Mouse (Mus musculus) embryo, embryonic 10 days (tissue): ENCODE results near the gene Degs1.
A peak's percentile ranks its signal among the peaks of the same experiment; 100 is the strongest.
"Not testable (repeated sequence)": the region's sequence is repeated elsewhere in the genome, so short reads cannot be mapped to it uniquely, and the experiment has no call there.

Source experiments
- DNase-seq: peaks from one replicate; pipeline ENCODE4 v3.0.0-alpha.2; 2015; ENCODE audit warnings: low spot score

Degs1 gene

DNA sequence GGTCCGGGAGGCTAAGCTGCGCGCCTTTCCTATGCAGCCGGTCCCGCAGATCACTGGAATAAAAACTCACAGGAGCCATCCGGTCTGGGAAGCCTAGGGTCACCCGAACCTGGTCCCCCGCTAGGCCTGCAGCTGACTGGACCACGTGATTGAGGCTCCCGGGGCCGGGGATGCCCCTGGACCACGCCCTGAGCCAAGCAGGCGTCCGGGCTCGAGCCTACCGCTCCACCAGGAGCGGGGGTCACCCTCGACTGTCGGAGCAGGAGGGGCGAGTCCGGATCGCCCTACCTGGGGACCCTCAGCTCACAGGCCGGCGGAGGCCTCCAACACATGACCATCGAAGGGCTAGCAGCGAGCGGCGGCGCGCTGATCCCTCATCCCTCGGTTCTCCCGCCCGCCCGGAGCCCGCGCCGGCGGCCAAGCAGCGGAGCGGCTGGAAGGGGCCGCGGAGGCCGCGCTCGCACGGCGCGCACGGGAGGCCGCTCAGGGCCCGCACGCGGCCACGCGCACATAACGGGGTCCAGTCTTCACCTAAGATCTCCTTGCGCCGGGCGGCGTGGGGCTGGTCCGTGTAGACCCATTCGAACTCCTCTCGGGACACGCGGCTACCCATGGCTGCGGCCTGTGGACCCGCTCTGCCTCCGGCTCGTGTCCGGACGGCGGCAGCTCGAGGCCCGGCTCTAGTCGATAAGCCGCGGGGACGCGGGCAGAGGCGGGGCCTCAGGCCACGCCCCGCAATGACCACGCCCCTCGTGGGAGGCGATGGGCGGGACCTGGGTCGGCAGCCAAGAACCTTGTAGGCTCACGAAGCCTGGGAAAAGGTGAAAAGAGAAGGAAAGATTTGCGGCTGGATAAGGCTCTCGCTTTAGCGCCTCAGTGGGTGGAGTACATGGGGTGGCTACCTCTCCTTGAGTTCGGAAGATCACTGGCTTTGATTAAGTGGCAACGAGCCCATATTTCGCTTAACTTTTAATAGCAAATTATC lies at the start of gene Degs1:
Gene Degs1 (minus strand): TSS at position 714 of the 985 bp plus-strand sequence.
- peak; percentile 91 for DNase-seq

DNA sequence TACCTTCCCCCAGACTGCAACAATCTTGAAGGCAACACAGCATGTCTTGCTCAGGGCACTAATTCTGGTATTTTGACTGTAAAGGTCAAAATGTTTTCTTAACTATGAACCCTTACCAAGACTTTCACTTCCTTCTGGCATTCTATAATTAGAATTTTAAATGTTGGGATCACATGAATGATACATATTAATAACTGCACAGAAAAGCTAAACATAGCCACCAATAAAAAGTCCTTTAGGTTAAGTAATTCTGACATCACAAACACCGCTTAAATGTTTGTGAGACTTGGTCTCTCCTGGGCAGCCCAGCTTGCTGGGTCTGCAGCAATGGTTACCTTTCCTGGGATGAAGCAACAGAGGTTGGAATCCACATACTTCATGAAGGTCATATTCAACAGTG lies 43.3 kb upstream of the Degs1 start:
- DNase-seq, result no peak

DNA sequence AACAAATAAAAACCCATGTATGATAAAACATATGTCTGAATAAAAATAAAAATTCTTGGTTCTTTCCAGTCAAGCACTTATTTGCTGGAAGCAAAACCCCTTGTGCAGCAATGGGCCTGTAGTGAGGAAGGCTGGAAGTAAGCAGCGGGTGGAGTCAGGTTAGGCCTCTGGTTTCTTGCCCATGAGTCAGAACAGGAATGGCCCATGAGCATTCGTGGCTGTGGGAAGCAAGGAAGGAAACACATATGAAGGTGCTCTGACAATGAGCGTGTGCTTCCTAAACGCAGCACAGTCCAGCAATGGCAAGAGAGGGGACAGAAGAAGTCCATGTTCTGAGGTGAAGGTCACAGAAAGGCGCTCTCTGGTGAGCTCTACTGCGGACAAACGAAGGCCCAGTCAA lies 41.9 kb upstream of the Degs1 start:
- no peak for DNase-seq

DNA sequence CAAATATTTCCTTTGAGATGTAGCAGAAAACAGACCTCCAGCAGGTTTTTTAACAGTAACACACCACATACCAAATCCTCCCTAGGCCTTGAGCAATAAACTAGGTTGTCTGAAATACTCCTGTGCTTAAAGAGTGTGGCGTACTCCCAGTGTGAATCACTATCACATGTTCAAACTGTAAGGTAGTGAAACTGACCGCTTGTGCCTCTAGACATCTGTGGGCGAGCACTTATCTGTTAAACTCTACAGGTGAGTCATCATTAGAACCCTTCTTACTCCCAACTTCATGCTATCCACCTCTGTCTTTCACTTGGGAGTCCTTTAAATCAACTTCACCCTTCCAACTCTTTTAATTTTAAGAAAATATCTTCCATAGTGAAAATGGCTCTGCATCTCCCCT lies 40.5 kb upstream of the Degs1 start:
- DNase-seq, result no peak

DNA sequence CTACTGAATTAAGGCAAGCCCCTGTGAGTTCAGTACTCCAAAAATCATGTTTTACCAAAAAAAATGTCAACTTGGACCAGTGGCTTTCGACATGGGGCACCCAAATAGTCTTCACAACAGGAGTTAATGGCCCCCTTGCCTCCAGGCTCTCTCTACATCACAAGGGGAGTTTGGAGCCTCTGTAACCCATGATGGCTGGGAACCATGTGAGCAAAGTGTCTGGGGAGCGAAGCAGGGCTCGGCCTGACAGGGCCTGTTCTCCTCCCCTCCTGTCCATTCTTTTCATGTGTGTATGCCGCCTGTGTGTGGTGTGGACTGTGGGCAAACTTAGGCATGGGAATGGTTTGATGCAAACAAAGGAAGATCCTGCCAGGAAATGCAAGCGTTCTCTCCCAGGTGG lies 31.6 kb upstream of the Degs1 start:
- DNase-seq, result no peak

DNA sequence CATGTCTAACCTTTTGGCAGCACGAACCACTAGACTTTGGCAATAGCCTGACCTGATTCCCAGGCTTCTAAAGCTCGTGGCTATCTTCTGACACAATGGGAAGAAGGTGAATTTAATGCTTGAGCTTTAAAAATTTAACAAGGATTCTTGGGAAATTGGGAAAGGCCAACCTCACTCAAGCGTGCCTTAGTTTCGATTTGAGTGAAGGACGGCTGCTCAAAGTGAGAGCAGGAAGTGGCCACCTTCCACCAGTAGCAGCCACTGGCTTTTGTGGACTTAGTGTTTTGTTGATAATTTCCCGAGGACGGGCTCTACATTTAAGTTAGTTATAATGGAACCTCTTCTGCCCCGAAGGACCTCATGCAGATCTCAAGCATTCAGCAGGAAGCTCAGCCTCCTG lies 30.6 kb upstream of the Degs1 start:
- no peak for DNase-seq

DNA sequence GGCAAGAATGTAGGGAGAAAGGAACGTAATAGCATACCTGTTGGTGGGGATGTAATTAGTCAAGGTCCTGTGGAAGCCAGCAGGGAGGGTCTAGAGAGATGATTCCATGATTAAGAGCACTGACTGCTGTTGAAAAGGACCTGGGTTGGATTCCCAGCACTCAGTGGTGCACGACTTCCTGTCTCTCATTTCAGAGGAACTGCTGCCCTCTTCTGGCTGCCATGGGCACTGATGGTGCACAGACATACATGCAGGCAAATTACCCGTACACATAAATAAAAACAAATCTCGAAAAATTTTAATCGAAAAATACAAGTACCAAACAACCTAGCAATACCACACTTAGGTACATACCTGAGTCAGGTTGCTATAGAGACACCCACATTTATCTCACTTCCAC lies 28.8 kb upstream of the Degs1 start:
- DNase-seq, result no peak

DNA sequence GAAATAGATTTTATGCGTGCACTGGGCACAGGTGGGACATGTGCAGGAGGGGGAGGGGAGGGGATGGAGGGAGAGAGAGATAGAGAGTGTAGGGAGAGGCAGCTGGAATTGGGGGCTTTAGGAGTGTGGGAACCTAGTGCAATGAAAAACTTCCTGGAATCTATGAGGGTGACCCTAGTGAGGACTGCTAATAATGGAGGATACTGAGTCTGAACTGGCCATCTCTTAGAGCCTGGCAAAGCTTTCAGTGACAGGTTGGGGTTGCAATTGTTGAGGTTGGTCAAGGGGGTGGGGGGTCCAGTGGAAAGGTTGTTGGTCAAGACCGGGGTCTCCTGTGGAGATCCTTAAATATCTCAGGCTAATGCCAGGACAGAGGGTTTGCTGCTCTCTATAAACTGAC lies 27.7 kb upstream of the Degs1 start:
- no peak for DNase-seq

DNA sequence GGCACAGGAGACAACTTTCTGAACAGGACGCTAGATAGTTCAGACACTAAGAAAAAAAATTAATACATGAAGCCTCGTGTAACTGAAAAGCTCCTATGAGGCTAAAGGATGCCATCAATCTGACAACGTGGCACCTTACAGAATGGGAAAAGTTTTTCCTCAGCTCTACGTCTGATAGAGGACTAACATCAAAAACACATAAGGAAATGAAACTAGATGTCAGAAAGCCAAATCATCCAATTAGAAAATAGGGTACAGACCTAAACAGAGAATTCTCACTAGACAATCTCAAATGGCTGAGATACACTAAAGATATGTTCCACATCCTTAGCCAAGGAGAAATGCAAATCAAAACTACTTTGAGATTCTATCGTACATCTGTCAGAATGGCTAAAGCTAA lies 26.8 kb upstream of the Degs1 start:
- DNase-seq, result no peak

DNA sequence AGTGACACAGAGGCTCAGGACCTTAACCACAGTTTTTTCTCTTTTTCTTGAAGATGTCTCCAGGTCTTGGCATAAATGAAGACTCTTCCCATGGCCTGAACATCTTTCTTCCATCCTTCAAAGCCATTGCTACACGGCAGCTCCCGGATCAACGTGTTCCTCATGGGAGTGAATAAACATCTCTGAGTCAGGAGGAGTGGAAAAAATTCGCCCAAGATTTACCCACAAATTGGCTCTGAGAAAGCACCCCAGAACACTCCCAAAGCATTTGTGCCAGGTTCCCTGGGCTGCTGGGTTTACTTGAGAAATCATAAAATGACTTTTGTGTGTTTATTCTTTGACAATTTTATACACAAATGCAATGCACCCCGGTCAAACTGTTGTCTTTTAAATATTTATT lies 20.3 kb upstream of the Degs1 start:
- DNase-seq, result no peak

DNA sequence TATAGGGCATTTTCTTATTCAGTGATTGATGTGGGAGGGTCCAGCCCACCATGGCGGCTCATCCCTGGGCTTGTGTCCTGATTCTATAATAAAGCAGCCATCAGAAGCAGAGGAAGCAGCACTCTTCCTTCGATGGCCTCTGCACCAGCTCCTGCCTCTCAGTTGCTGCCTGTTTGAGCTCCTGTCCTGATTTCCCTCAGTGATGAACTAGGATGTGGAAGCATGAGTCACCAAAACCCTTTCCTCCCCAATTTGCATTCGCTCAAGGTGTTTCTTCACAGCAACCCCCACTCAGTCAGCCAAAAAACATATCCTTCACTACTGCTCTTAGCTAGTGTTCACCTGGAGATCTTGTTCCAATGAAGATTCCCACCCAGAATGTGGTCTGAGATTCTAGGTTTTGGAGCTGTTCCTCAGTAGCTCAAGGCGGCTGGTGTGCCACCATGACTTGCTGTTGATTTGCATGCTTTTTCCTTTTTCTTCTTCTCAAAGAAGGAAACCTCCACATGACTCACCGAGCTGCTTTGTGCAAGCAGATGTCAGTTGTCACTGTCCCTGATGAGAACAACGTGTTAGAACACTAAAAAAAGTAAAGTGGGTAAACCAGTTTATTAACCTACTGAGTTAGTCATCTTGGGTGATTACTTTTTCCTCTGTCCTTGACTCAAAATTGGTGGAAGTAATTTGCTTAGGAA lies 19.7 kb upstream of the Degs1 start:
- no peak for DNase-seq

DNA sequence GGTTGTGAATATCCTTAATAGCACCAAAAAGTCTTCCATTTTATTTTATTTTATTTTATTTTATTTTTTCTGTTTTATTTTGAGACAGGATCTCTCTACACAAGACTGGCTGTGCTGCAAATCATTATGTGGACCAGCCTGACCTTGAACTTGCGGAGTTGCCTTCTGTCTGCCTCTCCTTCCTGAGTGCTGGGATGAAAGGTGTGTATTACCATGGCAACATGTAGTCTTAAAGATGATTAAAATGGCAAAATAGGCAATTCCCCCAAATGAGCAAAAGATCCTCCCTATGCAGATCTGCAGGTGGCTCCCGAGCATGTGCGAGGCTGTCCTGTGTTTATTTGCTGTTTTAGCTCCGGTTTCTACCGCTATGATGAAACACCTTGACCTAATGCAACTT lies 15.2 kb upstream of the Degs1 start:
- no peak for DNase-seq

DNA sequence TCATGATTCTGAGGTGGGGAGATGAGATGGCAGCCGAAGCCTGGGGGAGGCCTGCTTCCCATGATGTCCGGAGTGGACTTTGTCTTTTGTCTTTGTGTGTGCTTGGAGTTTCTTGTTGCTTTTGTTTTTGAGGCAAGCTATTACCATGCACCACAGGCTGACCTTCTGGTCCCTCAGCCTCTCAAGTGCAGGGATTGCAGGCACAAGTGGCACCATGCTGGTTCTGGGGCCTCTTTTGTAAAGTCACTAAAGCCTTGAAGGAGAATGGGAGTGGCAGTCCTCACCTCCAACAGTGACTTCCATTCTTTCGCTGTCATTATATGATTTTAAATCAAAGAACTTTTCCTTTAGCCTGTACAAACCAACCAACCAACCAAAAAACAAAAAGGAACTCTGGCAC lies 14.6 kb upstream of the Degs1 start:
- no peak for DNase-seq

DNA sequence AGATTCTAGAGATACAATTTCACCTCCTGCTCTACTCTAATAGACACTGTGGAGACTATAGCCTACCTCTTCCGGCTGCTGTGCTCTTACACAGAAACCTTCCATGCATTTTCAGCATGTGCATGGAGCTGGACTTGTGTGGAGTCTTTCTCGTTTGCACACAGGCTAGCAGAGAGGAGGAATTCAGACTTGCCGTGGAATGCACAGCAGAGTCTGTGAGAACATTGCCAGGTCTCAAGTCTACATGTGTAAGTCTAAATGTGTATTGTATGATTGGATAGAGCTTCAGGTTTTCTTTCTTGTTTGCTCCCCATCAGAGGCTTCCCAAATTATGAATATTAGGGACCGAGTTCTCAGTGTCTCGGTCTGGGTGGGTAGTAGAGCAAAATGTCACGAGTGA lies 14.2 kb upstream of the Degs1 start:
- DNase-seq, result no peak

DNA sequence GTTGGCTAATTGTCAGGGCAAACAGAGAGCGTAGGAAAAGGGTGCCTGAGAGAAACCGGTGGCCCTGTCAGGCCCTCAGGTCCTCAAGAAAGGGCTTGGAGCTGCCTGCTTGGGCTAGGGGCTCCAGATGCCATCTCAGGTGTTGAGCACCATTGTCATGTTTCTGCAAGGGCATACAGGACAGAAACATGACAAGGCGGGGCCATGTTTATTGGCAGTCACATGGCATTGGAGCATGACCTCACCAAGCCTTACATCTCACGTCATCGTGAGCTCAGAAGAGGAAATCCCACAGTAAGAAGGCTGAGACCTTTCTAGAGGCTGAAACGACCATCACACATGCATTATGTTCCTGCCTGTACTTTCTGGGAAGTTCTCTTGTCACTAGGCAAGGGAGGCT lies 13.5 kb upstream of the Degs1 start:
- DNase-seq, result no peak

DNA sequence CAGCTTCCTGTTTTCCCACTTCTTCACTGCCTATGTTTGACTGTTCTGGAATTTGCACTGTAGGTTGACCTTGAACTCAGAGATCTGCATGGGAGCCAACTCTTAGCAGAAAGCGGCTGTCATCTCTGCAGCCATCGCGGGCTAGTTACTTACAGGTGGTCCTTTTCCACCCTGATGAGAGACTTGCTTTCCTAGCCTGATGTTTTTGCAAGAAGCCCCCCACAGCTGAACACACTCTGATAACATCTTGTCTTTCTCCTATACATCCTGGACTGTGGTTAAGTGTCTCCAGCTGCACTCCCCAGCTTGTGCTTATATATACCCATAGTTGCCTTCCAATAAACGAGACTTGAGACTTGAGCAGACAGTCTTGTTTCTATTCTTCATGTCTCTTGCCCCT lies 9.7 kb upstream of the Degs1 start:
- no peak for DNase-seq

DNA sequence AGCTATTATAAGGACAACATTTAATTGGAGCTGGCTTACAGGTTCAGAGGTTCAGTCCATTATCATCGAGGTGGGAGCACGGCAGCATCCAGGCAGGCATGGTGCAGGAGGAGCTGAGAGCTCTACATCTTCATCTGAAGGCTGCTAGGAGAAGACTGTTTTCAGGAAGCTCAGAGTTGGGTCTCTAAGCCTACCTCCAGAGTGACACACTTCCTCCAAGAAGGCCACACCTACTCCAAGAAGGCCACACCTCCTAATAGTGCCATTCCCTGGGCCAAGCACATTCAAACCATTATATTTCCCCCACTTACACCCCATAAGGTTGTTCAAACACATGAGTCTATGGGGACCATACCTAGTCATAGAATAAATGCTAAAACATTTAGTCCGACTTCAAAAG lies 8.1 kb upstream of the Degs1 start:
- not testable (repeated sequence) for DNase-seq

DNA sequence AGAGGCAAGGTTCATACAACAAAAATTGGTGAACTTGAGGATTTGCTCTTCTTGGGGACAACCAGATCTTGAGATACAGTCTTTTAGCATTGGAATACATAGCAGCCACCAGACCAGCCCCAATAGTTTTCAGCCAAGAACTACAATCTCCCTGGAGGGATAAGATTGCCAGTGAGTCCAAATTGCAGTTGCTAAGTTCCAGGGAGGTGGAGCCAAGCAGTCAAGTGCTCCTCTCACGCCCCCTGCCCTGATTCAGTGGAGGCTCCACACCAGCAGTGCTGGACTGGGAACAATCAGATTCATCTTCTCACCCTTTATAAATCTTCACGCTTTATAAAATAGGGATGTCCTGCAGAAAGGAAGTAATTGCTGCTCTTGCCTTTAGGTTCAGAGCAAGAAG lies 7.2 kb upstream of the Degs1 start:
- DNase-seq, result no peak

DNA sequence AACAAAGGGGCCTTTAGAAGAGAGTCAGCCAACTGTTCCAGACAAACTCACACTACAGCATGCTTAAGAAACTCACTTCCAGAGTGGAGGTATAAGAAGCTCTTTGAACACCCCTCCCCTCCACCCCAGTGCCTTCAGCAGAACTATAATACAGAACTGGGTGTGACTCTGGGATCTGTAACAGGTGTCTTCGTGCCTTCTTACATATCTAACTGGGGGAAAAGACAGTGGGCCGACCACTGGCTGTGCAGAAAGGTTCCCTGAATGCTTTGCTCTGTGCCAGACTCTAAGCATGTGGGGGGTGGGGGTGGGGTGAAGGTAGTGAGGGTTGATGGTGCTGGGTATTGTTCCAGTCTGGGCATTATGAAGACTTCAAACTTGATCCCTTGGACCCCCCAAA lies 6.0 kb upstream of the Degs1 start:
- DNase-seq, result no peak

DNA sequence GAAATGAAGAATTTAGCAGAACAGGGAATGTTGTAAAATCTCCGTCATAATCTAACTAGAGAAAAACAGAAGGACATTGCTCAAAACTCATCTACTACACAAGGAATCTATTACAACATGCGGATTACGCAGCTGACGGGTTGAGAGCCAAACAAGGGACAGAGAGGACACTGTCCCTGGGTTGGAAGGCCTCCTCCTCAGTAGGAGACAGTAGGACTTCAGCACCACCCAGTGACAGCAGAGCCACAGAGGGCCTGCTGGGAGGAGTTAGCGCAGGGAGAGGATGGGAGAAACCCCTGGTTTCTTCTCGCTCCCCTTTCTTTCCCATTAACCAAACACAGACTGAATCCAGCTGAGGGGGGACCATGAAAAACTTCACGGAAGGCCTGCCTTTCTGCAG lies 5.2 kb upstream of the Degs1 start:
- no peak for DNase-seq

DNA sequence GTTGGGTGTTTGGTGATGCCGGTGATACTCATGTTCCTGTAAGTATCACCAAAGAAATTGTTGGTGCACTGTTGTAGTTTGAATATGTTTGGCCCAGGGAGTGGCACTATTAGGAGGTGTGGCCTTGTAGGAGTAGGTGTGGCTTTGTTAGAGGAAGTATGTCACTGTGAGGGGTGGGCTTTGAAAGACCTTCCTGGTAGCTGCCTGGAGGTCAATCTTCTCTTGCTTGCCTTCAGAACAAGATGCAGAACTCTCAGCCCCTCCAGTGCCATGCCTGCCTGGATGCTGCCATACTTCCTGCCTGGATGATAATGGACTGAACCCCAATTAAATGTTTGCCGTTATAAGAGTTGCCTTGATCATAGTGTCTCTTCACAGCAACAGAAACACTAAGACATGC lies 2.2 kb upstream of the Degs1 start:
- DNase-seq, result no peak

DNA sequence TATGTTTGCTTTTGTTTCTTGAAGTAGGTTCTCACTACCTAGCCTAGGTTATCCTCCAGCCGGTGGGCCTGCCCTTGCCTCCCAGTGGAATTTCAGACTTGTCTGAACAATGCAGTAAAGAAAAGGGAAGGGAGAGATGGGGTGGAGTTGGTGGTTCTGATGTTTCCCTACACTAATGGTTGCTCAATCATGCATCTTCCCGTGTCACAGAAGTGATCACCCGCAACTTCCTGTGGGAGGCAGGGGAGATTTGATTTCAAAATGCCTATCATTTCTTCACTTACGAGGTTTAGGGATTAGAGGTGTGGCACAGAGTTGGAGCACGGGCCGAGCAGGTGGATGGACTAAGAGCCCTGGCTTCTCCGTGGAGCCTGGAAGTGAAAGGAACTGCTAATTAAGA lies 627 bp upstream of the Degs1 start:
- DNase-seq, result no peak

DNA sequence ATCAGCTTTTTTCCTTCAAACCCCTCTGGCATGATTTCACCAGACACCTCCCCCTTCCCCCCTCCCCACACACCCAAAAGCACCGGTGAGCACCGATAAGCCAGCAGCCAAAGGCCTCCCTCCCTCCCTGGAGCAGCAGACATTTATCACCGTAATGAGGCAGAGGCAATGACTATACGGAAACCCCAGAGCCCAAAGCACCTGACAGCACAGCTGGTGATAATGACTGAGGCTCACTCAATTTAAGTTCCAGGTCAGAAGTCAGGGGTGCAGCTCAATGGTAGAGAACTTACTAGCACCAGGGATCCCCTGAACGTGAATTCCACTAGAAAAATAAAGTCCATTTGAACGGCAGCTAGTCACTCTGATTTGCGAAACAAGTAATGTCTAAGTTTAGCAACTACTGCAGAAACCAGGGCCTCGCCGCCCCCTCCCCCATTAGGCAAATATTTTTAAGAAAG lies 1.3 kb downstream of the Degs1 start:
- DNase-seq, result peak; percentile 72
